Mouse (Mus musculus) lung, adult 2 months (tissue): ENCODE measurements at regions not wholly inside any gene's neighbourhood (a gene's known extent, or its start where the extent isn't known, plus 50 kb on each side); places are given as distances from the start of the nearest gene placed in this dataset.

Source experiments
- CTCF ChIP-seq: fragments of 200-500 bp; IDR thresholded peaks from 2 replicates; pipeline ENCODE4 v1.5.1; 2011; ENCODE audit warnings: mild to moderate bottlenecking, low read length, control low read depth; ENCODE audit not compliant: insufficient read depth
- POLR2A ChIP-seq: fragments of 200-500 bp; IDR thresholded peaks from 2 replicates; pipeline ENCODE4 v1.6.1; 2011; ENCODE audit warnings: low read depth, mild to moderate bottlenecking, control low read depth, low read length, borderline replicate concordance; ENCODE audit errors: extremely low read depth

GRCm38 (mm10) chr7:67430987-67431386 is 58.3 kb upstream of the Mef2a start:
- TF ChIP-seq POLR2A (no peak), CTCF (no peak)
